Mouse (Mus musculus): ENCODE results near the gene Eps8l2. TPM values are rescaled to one million over a fixed set of nuclear protein-coding genes. Genes with fewer than 3 reads are reported as not detected.

Gene Eps8l2
- total RNA-seq, 2 experiments from 2014 or later: 2.4 to 2.5 TPM

GRCm38 (mm10) chr7:141364349-141365048, 25.8 kb downstream of the Eps8l2 start:
- no peak for DNase-seq (ENCODE audit: low spot score in 2 of 2)

DNA sequence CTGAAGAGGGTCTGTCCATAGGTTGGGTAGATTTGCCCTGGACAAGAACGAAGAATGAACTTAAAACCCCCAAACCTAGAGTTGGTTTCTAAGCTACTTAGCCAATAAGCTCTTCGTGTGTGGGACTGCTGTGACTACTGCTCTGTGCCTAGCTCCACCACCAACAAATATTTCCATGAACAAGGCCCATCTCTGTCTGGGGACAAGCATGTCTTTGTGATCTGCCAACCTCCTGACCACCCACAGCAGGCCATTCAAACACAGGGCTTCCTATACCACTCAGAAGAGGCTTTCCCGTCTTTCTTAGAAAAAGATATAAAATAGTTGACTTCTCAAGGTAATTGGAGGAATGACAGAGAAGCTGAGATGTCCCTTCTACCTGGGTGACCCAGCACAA, 26.4 kb downstream of the Eps8l2 start:
- no peak for DNase-seq (ENCODE audit: low spot score in 2 of 2)

- DNase-seq (ENCODE audit: low spot score in 2 of 2): no peak
Observed at GRCm38 (mm10) chr7:141367358-141367757, 28.7 kb downstream of the Eps8l2 start.

DNA sequence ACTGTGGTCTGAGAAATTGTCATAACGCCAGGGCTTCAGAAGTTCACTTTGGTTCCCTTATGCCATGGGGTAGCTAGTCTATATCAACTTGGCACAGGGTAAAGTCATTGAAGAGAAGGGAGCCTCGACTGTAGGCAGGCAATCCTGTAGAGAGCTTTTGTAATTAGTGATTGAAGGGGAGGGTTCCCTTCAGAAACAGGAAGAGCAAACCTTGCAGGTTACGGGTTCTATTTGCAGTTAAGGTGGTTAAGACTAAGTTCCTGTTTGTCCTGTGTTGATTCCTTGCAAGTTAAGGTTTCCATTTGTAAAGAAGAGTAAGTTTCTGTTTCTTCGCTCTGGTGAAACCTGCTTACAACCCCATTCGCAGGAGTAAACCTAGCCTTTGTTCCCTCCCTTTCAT, 31.2 kb downstream of the Eps8l2 start:
- no peak for DNase-seq (ENCODE audit: low spot score in 2 of 2)

DNA sequence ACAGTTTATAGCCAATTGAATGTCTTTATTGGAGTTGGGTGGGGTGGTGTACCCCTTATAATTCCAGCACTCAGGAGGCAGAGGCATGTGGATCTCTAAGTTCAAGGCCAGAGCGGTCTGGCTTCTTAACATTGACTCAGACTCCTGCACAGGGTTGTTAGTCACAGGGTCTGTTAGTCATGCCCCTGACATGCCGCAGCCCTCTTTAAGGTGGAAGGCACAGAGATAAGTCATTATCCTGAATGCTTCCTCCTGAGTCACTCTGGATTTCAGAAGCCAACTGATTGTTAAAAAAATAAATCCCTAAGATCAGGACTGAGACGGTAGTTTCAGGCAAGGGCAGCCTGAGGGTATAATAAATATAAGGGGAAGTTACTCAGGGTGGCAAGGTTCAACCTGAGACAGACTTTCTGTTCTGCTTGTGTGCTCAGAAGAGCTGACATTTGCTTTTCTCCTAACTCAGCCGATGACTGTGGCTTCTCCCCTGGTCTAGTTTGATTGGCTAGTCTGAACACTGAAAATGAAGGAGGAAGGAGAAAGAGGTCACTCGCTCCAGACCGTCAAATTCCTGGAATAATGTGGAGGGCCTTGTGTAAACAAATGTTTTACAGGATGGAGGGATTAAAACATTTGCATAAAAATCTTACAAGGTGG, 33.4 kb downstream of the Eps8l2 start:
- DNase-seq (ENCODE audit: low spot score in 2 of 2): no peak

GRCm38 (mm10) chr7:141373611-141374010, 34.9 kb downstream of the Eps8l2 start:
- DNase-seq (ENCODE audit: low spot score in 2 of 2): no peak

- DNase-seq (ENCODE audit: low spot score in 2 of 2): no peak
Observed at GRCm38 (mm10) chr7:141374399-141374798, 35.7 kb downstream of the Eps8l2 start.

GRCm38 (mm10) chr7:141379584-141379983, 40.9 kb downstream of the Eps8l2 start:
- DNase-seq (ENCODE audit: low spot score in 2 of 2): no peak

DNA sequence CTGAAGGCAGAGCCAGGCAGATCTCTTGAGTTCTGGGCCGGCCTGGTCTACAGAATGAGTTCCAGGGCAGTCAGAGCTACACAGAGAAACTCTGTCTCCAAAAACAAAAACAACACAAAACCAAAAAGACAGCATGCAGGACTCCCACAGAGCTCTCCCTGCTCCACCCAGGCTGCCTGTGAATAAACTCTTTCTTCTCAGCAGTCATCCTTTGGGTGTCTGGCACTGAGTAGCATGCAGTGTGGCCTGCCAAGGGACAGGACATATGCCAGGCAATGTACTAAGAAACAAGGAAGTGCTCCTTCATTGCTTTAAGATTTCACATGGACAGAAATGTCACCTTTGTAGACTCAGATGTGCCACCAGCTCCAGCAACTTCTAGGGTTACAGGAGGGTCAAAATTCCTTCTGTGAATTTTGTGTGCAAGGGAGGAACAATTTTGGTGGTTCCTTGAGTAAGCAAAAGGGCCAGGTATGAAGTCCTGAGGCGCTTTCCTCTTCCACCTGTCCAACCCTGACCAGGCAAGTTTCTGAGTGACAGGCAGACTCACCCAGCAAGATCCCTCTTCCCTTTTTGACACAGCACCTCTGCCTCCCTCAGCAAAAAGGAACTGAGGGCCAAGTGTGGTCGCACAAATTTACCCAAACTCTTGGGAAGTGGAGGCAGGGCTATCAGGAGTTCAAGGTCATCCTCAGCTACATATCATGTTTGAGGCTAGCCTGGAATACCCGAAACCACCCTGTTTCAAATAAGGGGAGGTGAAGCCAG, 42.6 kb downstream of the Eps8l2 start:
- no peak for DNase-seq (ENCODE audit: low spot score in 2 of 2)

- no peak for DNase-seq (ENCODE audit: low spot score in 2 of 2)
Observed at GRCm38 (mm10) chr7:141387807-141388486, 49.3 kb downstream of the Eps8l2 start.

GRCm38 (mm10) chr7:141388487-141389109, 49.9 kb downstream of the Eps8l2 start:
- DNase-seq (ENCODE audit: low spot score in 2 of 2): no peak

DNA sequence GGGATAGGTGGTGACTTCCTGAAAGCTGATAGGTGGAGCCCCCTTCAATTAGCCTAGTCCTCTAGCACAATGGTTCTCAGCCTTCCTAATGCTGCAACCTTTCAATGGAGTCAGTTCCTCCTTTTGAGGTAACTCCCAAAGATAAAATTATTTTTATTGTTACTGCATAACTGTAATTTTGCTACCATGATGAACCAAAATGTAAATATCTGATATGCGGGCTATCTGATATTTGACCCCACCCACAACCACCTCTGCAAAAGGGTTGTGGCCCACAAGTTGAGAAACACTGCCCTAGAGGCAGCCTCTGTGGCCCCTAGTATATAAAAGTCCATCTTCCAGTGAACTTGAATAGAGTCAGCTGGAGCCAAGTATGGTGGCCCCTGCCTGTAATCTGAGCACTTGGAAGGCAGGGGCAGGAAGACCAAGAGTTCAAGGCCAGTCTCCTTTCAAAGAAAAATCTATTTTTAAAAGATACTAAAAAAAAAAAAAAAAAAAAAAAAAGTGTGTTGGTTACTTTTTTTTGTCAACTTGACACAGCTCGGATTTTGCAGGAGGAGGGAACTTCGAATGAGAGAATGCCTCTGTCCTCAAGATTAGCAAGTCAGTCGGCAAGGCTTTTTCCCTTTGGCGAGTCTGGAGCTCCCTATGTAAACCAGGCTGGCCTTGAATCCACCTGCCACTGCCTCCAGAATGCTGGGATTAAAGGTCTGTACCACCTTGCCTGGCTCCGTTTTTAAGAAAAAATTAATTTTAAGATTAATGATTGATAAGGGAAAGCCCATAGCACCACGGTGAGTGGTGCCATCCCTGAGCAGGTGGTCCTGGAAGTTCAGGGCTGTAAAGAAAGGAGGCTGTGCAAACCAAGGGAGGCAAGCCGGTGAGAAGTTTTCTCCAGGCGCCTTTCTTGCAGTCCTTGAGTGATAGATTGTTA, 51.9 kb downstream of the Eps8l2 start:
- no peak for DNase-seq (ENCODE audit: low spot score in 2 of 2)

- peak; percentile 90 to 97 for DNase-seq (ENCODE audit: low spot score in 2 of 2)
Observed at GRCm38 (mm10) chr7:141391625-141392551, 53.2 kb downstream of the Eps8l2 start, which contains the start of gene Taldo1. Gene Taldo1 (plus strand): TSS chr7:141392199.

DNA sequence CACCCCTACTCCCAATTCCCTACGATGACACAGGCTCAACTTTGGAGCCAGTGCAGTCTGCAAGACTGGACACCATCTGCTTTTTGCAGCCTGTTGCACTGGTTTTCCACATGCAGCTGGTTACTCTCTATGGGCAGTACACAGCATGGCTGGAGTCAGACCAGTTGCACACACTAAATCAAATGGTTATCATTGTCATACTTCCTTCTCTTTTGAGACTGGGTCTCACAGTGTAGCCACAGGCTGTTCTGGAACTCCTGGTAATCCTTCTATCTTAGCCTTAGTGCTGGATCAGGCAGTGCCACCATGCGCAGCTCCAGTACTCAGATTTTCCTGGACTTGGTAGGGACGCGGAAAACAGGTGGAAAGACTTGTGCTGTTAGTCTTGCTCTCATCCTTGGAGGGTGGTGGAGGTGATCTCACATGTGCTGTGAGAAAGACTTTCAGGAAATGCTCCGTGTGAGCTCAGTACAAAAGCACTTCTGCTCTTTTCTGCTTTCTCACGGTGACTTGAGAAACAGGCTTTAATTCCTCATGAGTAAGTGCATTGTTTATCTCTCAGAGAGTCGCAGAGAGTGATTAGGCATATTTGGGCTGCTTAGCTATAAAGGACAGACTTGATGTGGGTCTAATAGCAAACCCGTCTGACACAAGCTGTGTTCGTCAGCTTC, 54.0 kb downstream of the Eps8l2 start:
- DNase-seq (ENCODE audit: low spot score in 2 of 2): no peak

DNA sequence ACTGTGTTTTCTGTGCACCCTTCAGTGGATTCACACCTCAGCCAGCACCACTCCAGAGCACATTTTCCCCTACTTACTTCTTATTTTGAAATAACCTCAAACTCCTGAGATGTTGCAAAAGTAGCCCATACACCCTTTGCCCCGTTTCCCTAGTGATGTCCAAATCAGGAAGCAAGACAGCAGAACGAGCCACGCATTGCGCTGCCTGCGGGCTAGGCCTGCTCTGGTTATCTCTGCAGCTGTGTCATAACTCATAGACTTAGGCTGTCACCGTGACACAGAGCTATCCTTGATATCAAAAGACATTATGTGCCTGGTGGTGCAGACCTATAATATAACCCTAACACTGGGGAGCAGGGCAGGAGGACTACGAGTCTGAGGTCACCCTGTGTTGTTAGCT, 55.5 kb downstream of the Eps8l2 start:
- no peak for DNase-seq (ENCODE audit: low spot score in 2 of 2)

- DNase-seq (ENCODE audit: low spot score in 2 of 2): peak; percentile 52 to 70
Observed at GRCm38 (mm10) chr7:141394771-141395170, 56.1 kb downstream of the Eps8l2 start.

GRCm38 (mm10) chr7:141395348-141395747, 56.7 kb downstream of the Eps8l2 start:
- DNase-seq (ENCODE audit: low spot score in 2 of 2): no peak

DNA sequence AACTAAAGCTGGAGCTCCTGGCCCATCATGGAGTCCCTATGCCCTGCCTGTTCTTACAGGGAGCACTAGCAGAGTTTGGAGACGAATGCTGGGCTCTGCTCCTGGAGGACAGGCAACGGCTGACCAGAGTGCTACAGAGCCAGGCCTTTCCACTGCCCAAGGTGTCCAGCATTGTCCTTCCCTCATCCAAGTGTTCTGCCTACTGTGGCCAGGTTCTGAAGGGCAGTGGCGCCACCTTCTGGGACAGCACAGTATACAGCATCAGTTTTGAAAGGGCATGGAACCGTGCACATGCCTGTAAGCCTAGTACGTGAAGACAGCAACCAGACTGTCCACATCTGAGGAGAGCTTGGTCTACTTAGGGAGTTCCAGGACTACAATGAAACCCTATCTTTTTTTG, 64.6 kb downstream of the Eps8l2 start:
- DNase-seq (ENCODE audit: low spot score in 2 of 2): peak in 1 of 2 experiments; percentile 51
